Mouse (Mus musculus) ES-Bruce4 (cell line): ENCODE results near the gene Rdx.

ENCODE experiments used
- CTCF ChIP-seq: IDR thresholded peaks from one replicate; pipeline ENCODE4 v1.8.1; 2011; ENCODE audit warnings: low read depth, low read length
- EP300 ChIP-seq: IDR thresholded peaks from 2 replicates; pipeline ENCODE4 v1.6.1; 2011; ENCODE audit warnings: low read depth, low read length; ENCODE audit not compliant: insufficient read depth
- POLR2A ChIP-seq: IDR thresholded peaks from one replicate; pipeline ENCODE4 v1.8.1; 2011; ENCODE audit warnings: low read length; ENCODE audit not compliant: insufficient read depth

- TF ChIP-seq CTCF (no peak), POLR2A (no peak), EP300 (no peak)
These were observed 5.3 kb upstream of the Rdx start for GRCm38 (mm10) chr9:52041657-52042056.
